Mouse (Mus musculus): ENCODE results near the gene Pcgf6.

Pcgf6 gene

DNA sequence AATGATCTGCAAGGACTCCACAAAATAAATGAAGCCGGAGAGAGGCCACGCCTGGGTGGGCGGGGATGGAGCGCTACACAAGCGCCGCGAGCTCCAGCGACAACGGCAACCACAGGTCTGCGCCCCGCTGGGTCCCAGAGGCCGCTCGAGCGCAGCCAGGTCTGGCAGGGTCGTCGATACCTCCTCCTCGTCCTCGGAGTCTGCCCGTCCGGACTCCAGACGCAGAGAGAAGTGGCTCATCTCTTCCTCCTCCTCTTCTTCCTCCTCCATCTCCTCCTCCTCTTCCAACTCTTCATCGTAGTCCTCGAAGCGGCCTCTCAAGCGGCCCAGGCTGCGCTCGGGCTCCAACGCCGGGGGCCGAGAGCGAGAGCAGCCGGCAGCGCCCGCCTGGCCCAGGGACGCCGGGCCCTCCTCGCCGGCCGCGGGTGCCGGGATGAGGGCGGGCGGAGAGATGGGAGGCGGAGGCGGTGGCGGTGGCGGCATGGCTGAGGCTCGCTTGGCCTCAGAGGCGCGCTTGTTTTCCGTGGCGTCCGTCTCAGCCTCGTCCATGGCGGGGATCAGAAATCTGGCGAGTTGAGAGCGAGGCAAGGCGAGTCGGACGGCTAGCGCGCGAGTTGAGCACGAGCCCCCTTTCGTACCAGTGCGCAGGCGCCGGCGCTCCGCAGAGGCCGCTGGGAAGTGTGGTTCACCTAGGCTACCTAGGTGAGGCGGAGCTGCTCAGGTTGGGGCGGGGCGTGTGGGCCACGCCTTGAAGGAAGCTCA is at the start of gene Pcgf6:
Pcgf6 (minus strand) TSS at position 636 of the 762 bp plus-strand sequence.
- DNase-seq (ENCODE audit: low read depth) = peak; percentile 72

DNA sequence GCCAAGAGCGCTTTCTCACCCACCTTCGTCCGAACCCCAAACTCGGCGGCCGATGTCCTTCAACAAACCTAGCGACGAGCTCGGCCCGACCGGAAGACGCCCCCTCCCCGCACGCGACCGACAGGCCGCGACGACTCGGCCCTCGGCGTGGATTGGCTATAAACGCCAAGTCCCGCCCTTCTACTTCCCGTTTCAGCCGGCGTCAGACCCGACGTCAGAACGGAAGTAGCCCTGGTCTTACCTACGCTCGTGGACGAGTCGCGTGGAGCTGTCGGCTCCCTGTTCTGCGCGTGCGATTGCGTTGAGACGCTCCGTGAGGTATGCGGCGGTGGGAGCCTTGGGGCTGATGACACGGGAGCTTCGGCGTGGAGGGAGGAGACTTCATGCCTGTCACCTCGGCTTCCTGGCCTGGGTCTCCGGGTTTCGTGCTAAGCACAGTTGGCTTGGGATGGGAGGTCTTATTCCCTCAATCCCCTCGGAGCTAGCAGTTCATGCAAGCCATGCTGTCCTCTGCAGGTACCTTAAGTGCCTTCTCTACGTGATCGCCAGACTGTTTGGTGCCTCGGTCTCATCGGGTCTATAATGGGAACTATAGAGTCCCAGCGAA is 39.9 kb upstream of the Pcgf6 start, which contains the start of the genes Usmg5 and Pdcd11:
Usmg5 (minus strand) TSS at position 98 of the 607 bp plus-strand sequence.
Pdcd11 (plus strand) TSS at position 219 of the 607 bp plus-strand sequence.
- peak; percentile 93 for DNase-seq (ENCODE audit: low read depth)

DNA sequence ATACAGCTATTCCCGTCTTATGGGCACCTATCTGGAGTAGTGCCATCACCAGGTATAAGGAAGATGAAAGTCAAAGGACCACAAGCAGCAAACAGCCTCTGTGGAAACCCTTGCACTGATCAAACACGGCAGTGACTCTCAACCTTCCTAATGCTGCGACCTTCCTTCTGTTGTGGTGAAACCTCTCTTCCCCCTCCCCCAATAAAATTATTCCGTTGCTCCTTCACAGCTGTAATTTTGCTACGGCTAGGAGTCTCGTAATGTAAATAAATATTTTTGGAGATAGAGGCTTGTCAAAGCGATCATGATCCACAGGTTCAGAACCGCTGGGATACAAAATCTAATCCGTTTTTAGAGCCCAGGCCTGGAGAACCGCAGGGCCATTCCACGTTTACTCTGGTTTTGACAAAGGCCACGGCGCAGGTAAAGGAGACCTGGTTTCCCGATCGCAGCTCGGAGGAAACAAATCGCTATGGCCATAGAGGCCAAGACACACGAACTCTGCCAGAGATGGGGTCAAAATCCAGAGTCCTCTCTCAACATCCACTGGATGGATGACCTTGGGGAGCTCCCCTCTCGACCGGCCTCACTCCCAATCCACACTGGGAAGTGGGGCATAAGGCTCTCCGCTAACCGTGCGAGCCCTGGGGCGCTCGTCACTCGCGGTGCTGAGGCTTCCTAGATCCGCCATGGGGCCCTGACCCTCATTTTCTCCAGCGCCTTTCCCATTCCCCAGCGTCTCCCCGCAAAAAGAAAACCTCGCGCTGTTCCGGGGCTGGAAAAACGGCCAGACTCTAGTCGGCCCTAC is 39.2 kb upstream of the Pcgf6 start:
- peak; percentile 14 for DNase-seq (ENCODE audit: low read depth)

DNA sequence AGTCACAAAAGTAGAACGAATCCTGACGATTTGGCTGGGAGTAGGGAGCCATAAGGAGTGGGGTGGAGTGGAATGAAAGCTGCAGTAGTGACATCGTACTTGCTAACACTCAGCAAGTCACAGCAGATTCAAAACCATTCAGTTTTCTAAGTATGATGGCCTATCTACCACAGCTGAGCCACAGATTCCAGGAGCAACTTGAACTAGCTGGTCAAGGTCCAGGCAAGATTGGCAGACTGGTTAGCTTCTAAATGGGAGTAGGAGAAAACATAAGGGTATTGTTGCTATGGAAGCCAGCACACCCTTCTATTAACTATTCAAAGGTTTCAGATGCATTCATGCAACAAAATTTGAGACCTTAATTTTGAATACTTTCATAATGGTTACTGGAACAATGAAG is 37.5 kb upstream of the Pcgf6 start:
- no peak for DNase-seq (ENCODE audit: low read depth)

- DNase-seq (ENCODE audit: low read depth) = peak; percentile 80
Observed at GRCm38 (mm10) chr19:47067924-47068611, 17.4 kb upstream of the Pcgf6 start.

DNA sequence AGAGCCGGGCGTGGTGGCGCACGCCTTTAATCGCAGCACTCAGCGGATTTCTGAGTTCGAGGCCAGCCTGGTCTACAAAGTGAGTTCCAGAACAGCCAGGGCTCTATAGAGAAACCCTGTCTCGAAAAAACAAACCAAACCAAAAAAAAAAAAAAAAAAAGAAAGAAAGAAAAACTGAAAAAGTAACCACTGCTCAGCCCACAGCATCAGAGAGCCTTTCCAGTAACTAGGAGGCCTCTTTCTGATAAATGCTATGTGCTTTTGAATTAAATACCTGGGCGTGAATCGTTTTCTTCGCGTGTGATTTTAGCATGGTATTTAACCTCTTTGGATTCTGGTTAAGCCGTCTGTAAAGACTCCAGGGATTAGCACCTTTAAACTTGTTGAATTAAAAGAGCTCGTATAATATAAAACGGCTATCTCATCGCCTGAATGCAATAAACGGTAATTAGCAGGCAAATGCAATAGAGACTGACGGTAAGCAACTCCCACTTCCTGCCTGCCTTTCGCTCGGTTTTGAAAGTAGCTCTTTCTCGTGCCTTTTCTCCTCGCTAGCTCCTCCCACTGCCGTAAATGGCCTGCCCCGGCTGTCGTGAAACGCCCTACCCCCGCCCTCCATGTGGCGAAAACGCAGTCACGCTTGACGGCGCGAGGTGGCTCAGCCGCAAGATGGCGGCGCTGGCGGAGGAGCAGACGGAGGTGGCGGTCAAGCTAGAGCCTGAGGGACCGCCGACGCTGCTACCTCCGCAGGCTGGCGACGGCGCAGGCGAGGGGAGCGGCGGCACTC is 16.6 kb upstream of the Pcgf6 start, which contains the start of gene Taf5:
Taf5 (plus strand) TSS at position 651 of the 787 bp plus-strand sequence.
- peak; percentile 97 for DNase-seq (ENCODE audit: low read depth)

DNA sequence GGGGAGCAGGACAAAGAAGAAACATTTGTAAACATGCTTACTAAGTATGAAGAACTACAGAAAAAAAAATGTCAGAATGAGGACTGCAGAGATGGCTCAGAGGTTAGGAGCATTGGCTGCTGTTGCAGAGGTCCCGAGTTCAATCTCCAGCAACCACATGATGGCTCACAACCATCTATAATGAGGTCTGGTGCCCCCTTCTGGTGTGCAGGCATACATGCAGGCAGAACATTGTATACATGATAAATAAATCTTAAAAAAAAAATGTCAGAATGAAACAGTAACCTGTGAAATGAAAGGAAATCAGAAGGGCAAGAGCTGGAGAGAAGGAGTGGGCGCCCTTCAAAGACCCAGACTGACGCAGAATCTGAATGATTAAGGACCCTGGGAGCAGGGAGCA is 15.2 kb upstream of the Pcgf6 start:
- DNase-seq (ENCODE audit: low read depth) = no peak

GRCm38 (mm10) chr19:47057684-47058083 is 7.0 kb upstream of the Pcgf6 start:
- DNase-seq (ENCODE audit: low read depth) = no peak

- DNase-seq (ENCODE audit: low read depth) = no peak
Observed at GRCm38 (mm10) chr19:47053471-47053870, 2.8 kb upstream of the Pcgf6 start.

DNA sequence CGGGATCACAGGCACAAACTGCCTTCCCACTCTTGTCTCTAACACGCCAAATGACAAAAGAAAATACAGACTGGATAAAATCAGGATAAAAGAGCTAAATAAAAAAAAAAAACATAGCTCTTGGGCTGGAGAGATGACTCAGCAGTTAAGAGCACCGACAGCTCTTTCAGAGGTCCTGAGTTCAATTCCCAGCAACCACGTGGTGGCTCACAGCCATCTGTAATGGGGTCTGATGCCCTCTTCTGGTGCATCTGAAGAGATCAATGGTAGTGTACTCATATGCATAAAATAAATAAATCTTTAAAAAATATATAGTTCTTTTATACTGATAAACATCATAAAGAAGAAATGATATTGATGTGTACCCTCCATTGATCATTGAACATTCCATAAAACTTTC is 2.2 kb upstream of the Pcgf6 start:
- DNase-seq (ENCODE audit: low read depth) = no peak

GRCm38 (mm10) chr19:47049840-47050239 is 866 bp downstream of the Pcgf6 start:
- DNase-seq (ENCODE audit: low read depth) = no peak

DNA sequence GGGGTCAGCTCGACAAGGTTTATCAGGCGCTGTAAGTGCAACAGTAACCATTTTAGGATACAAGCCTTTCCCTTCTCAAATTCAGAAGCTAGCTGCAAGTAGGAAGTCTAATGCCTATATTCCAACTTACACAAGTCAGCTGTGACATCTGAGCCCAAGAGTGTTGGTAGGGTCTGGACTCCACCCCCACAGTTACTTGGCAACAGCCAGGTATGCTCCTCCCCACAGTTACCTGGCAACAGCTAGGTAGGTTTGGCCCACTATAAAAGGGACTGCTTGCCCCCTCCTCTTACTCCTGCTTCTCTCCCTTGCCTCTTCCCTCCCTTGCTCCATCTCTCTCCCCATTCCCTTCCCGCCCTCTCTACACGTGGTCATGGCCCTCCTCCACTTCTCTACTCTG is 1.6 kb downstream of the Pcgf6 start:
- DNase-seq (ENCODE audit: low read depth) = no peak

GRCm38 (mm10) chr19:47047236-47047833 is 3.4 kb downstream of the Pcgf6 start:
- no peak for DNase-seq (ENCODE audit: low read depth)

DNA sequence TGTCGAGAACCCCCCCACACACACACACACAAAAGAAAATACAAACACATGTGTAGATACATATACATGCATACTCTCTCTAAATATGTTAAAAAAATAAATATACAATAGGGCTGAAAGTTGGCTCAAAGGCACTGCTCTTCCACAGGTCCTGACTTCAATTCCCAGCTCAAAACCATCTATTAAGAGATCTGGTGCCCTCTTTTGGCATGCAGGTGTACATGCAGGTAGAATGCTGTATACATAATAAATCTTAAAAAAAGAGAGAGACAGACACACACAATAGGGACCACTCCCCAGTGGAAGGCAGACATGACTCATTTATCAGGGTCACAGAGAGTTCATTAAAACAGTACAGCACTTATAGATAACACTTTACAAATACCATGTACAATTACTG is 4.4 kb downstream of the Pcgf6 start:
- no peak for DNase-seq (ENCODE audit: low read depth)

DNA sequence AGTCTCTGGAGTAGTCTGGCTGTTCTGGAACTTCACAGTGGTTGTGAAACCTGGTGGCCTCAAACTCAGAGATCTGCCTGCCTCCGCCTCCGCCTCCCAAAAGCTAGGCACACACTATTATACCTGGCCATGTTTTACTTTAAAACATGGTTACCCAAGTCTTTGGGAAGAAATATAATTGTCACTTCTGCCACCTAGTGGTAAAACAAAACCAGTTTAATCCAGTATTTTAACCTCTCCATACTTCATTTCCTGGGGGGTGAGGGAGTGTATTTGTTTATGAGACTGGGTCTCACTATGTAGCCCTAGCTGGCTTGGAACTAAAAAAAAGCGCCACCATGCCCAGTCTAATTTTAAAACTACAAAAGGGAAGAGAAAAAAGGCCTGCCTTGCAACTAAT is 7.1 kb downstream of the Pcgf6 start:
- no peak for DNase-seq (ENCODE audit: low read depth)

- no peak for DNase-seq (ENCODE audit: low read depth)
Observed at GRCm38 (mm10) chr19:47040720-47041473, 9.8 kb downstream of the Pcgf6 start.

GRCm38 (mm10) chr19:47036596-47036995 is 14.1 kb downstream of the Pcgf6 start:
- no peak for DNase-seq (ENCODE audit: low read depth)

- no peak for DNase-seq (ENCODE audit: low read depth)
Observed at GRCm38 (mm10) chr19:47034916-47035315, 15.8 kb downstream of the Pcgf6 start.

DNA sequence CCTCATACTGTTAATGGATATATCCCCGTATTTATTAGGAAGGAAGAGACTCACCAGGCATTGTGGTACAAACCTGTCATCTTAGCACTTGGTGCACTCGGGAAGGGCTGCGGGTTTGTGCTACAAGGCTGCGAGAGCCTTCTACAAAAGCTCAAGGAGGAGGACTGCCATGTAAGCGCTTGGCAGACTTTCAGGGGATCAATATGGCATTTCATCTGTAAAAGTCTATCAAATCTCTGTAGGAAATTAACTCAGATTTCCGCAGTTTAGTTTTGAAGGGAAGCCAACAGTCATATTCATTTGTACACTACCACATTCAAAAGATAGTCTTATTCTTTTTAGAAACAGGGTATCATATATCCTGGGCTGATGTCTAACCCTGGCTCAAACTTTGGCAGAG is 18.9 kb downstream of the Pcgf6 start:
- no peak for DNase-seq (ENCODE audit: low read depth)

DNA sequence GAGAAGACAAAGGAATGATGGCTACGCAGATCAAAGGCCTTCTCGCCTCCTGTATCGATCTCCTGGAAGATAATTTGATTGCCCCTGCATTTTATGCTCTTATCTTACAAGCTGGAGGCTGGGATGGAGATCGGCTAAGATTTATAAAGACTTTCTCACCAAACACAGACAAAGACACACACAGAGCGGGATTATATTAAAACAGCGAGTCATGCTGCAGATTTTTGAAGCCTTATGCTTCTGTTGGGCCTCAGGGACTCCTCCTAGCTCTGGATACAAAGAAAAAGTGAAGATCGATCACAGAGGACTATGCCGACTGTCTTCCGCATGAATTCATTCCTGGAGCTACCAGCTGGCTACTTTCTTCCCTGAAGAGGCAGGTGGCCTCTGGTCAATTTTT is 20.9 kb downstream of the Pcgf6 start:
- no peak for DNase-seq (ENCODE audit: low read depth)

All from c-Kit-positive CD71-positive TER-119-negative erythroid progenitor cells, embryonic 14.5 days (primary cell).